27 mouse cellular contexts compared by ENCODE assay signal in the genomic region with DNA sequence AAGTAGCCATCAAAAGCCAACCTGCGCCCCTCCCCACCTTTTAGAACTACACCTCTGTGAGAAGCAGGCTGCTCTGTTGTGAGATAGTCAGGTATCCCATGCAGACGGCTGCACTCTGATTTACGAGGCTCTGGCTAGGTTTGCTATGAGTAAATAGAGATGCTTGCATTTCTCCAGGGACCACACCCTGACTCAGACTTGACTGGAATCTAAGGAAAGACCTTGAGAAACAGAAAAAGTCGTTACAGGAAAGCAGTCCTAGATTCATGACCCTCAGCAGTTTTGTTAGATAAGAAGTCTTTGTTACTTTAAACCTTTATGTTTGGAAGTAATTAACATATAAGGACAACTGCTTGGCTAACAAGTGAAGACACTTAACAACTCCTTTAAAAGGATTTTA. TPM values are rescaled to one million over a fixed set of nuclear protein-coding genes. Genes with fewer than 3 reads are reported as not detected.
DNase-seq lines count a peak whose midpoint lies in the region; ATAC-seq and TF ChIP-seq lines count a peak whose summit lies in the region.
"Had no signal": no experiment of that assay in that cellular context is flagged by ENCODE, and none has a peak within 500 bp of the region (broad histone marks: within the 10 kb centered on the region; RNA-seq: fewer than 3 reads in every experiment).

No protein-coding gene starts in this region.

- ATAC-seq in kidney, embryonic 14.5 days (ENCODE audit: low FRiP score, low TSS enrichment) = no peak
- ATAC-seq in liver, embryonic 12.5 days = no peak
- no peak for ATAC-seq in liver, postnatal 0 days
- ATAC-seq in inflammation-experienced regulatory T-cells, adult 6 months = no peak
- ATAC-seq: activated CD4-positive, CD25-positive, alpha-beta regulatory T cell, adult 4 months; CD4-positive, CD25-positive, alpha-beta regulatory T cell, adult 4 months; forebrain, embryonic 15.5 days; Patski had no signal

- TF ChIP-seq POLR2A in kidney, adult 2 months (IDR thresholded peaks at IDR 0.05; ENCODE audit: low read depth, low read length) = no peak
- no peak for TF ChIP-seq POLR2A in ES-Bruce4 (IDR thresholded peaks at IDR 0.05; ENCODE audit: insufficient read depth, low read length)

- H3K27me3 ChIP-seq in kidney, embryonic 14.5 days (ENCODE audit: control insufficient read depth, insufficient read depth, low read length) = no peaks in the 10 kb centered on the region
- H3K27me3 ChIP-seq in kidney, adult 2 months (replicated peaks; ENCODE audit: control insufficient read depth, insufficient read depth, low read length) = no peaks in the 10 kb centered on the region
- H3K27me3 ChIP-seq in liver, embryonic 12.5 days (replicated peaks) = no peaks in the 10 kb centered on the region
- no peaks in the 10 kb centered on the region for H3K27me3 ChIP-seq in liver, postnatal 0 days (ENCODE audit: insufficient read depth, low read length)
- H3K27me3 ChIP-seq in ES-Bruce4 (ENCODE audit: control insufficient read depth, insufficient read depth, low read length, poor library complexity, severe bottlenecking) = no peaks in the 10 kb centered on the region
- H3K27me3 ChIP-seq: CH12.LX; embryonic facial prominence, embryonic 12.5 days; forebrain, embryonic 13.5 days; forebrain, embryonic 15.5 days; Patski had no signal

- H3K9me3 ChIP-seq in kidney, embryonic 14.5 days (ENCODE audit: control insufficient read depth, low read length) = no peaks in the 10 kb centered on the region
- H3K9me3 ChIP-seq in liver, embryonic 12.5 days (replicated peaks) = no peaks in the 10 kb centered on the region
- 0 out of 2 replicates have a peak, but pooled peaks cover 2% of the 10 kb centered on the region for H3K9me3 ChIP-seq in liver, postnatal 0 days (ENCODE audit: low read length)
- no peaks in the 10 kb centered on the region for H3K9me3 ChIP-seq in ES-Bruce4 (replicated peaks; ENCODE audit: control insufficient read depth, insufficient read depth, low read length, poor library complexity, severe bottlenecking)
- H3K9me3 ChIP-seq: embryonic facial prominence, embryonic 10.5 days; embryonic facial prominence, embryonic 12.5 days; forebrain, embryonic 13.5 days; forebrain, embryonic 15.5 days had no signal

- H3K36me3 ChIP-seq in kidney, embryonic 14.5 days (ENCODE audit: control insufficient read depth, insufficient read depth, low read length) = no peaks in the 10 kb centered on the region
- no peaks in the 10 kb centered on the region for H3K36me3 ChIP-seq in kidney, adult 2 months (ENCODE audit: control insufficient read depth, insufficient read depth, low read length)
- no peaks in the 10 kb centered on the region for H3K36me3 ChIP-seq in liver, embryonic 12.5 days
- no peaks in the 10 kb centered on the region for H3K36me3 ChIP-seq in liver, postnatal 0 days (replicated peaks; ENCODE audit: insufficient read depth, low read length)
- no peaks in the 10 kb centered on the region; the same call in 1 of the 2 replicates for H3K36me3 ChIP-seq in ES-Bruce4 (ENCODE audit: control insufficient read depth, insufficient read depth, low read length, poor library complexity, severe bottlenecking)
- H3K36me3 ChIP-seq: embryonic facial prominence, embryonic 10.5 days; embryonic facial prominence, embryonic 12.5 days; forebrain, embryonic 15.5 days had no signal

- no peak for DNase-seq in kidney, adult 2 months
- DNase-seq in liver, postnatal 0 days = no peak
- DNase-seq in R1 (ENCODE audit: low read depth, low spot score) = peak; percentile 60
- DNase-seq in heart, adult 8-10 months (ENCODE audit: low spot score) = no peak
- DNase-seq: adrenal gland, adult 8-10 months; adrenal gland, postnatal 14 days; adrenal gland, postnatal 36 days; B cell, adult 2 months; cerebellum, adult 11-12 months; cerebellum, adult 2 months; cerebellum, adult 9-10 months; cerebellum, postnatal 10 days; cerebellum, postnatal 25 days had no signal

- 0 out of 2 replicates have a peak overlapping the region, but pooled peaks have one; percentile 1 for H3K27ac ChIP-seq in kidney, embryonic 14.5 days (ENCODE audit: low read depth, low read length)
- no peak overlapping the region for H3K27ac ChIP-seq in kidney, adult 2 months (ENCODE audit: insufficient read depth, low read depth, low read length)
- H3K27ac ChIP-seq in liver, embryonic 12.5 days = peak overlapping the region; percentile 27; the same call in 1 of the 2 replicates
- H3K27ac ChIP-seq in liver, postnatal 0 days (ENCODE audit: low read depth) = no peak overlapping the region
- H3K27ac ChIP-seq in ES-Bruce4 (ENCODE audit: insufficient read depth, low read length) = 0 out of 2 replicates have a peak overlapping the region, but pooled peaks have one; percentile 19
- H3K27ac ChIP-seq: embryonic facial prominence, embryonic 10.5 days; embryonic facial prominence, embryonic 12.5 days; forebrain, embryonic 13.5 days; forebrain, embryonic 15.5 days had no signal

- H3K9ac ChIP-seq in kidney, embryonic 14.5 days (ENCODE audit: low read depth, low read length) = no peak overlapping the region
- no peak overlapping the region for H3K9ac ChIP-seq in liver, embryonic 12.5 days
- H3K9ac ChIP-seq in liver, postnatal 0 days (replicated peaks) = no peak overlapping the region
- H3K9ac ChIP-seq in ES-Bruce4 (ENCODE audit: low read depth, poor library complexity, severe bottlenecking) = no peak overlapping the region
- H3K9ac ChIP-seq: embryonic facial prominence, embryonic 12.5 days; forebrain, embryonic 13.5 days; forebrain, embryonic 15.5 days had no signal

- no peak for TF ChIP-seq CTCF in kidney, adult 2 months (conservative IDR thresholded peaks at IDR 0.05; ENCODE audit: insufficient read depth, insufficient read length, low read depth, low read length)
- no peak for TF ChIP-seq CTCF in liver, postnatal 0 days (IDR thresholded peaks at IDR 0.05; ENCODE audit: low read depth)
- TF ChIP-seq CTCF in ES-Bruce4 (IDR thresholded peaks at IDR 0.05; ENCODE audit: low read depth, low read length) = no peak

- no peak overlapping the region for H3K4me3 ChIP-seq in kidney, embryonic 14.5 days (ENCODE audit: low read length)
- H3K4me3 ChIP-seq in kidney, adult 2 months (ENCODE audit: insufficient read depth, low read depth, low read length) = no peak overlapping the region
- H3K4me3 ChIP-seq in liver, embryonic 12.5 days = no peak overlapping the region
- no peak overlapping the region for H3K4me3 ChIP-seq in liver, postnatal 0 days (ENCODE audit: low read depth, low read length)
- H3K4me3 ChIP-seq in ES-Bruce4 (ENCODE audit: low read depth, low read length) = no peak overlapping the region
- H3K4me3 ChIP-seq: embryonic facial prominence, embryonic 10.5 days; embryonic facial prominence, embryonic 12.5 days; forebrain, embryonic 13.5 days; forebrain, embryonic 15.5 days had no signal

- TF ChIP-seq EP300 in liver, postnatal 0 days (IDR thresholded peaks at IDR 0.05; ENCODE audit: low read depth) = no peak
- TF ChIP-seq EP300 in ES-Bruce4 (IDR thresholded peaks at IDR 0.05; ENCODE audit: insufficient read depth, low read depth, low read length) = no peak

- WGBS in kidney, embryonic 14.5 days = 42% methylated on average over 4 of the region's 4 CpGs
- 34% methylated on average over 4 of the region's 4 CpGs for WGBS in kidney, adult 2 months
- 53% methylated on average over 4 of the region's 4 CpGs for WGBS in liver, embryonic 12.5 days (ENCODE audit: insufficient replicate concordance)
- WGBS in liver, postnatal 0 days (ENCODE audit: insufficient replicate concordance) = 43% methylated on average over 4 of the region's 4 CpGs

- H3K4me2 ChIP-seq in kidney, embryonic 14.5 days (replicated peaks; ENCODE audit: low read depth, low read length) = no peak overlapping the region
- no peak overlapping the region for H3K4me2 ChIP-seq in liver, embryonic 12.5 days
- H3K4me2 ChIP-seq in liver, postnatal 0 days (ENCODE audit: low read depth, low read length) = no peak overlapping the region
- H3K4me2 ChIP-seq: embryonic facial prominence, embryonic 12.5 days; forebrain, embryonic 13.5 days; forebrain, embryonic 15.5 days had no signal

- H3K4me1 ChIP-seq in kidney, embryonic 14.5 days (ENCODE audit: control insufficient read depth, insufficient read depth, low read length) = no peaks in the 10 kb centered on the region
- H3K4me1 ChIP-seq in kidney, adult 2 months (ENCODE audit: control insufficient read depth, insufficient read depth, low read length) = no peaks in the 10 kb centered on the region
- H3K4me1 ChIP-seq in liver, embryonic 12.5 days = peaks cover 60% of the 10 kb centered on the region
- no peaks in the 10 kb centered on the region for H3K4me1 ChIP-seq in liver, postnatal 0 days (ENCODE audit: insufficient read depth)
- H3K4me1 ChIP-seq in ES-Bruce4 (ENCODE audit: control insufficient read depth, insufficient read depth, low read length) = no peaks in the 10 kb centered on the region
- H3K4me1 ChIP-seq: forebrain, embryonic 15.5 days had no signal

RNA-seq across cellular contexts. Expression of a gene that starts 49.3 kb away (rescaled TPM):
- 1.7 and 1.9 TPM in 2 replicates for polyA plus RNA-seq in kidney, embryonic 14.5 days (2014; fragmentation: Nextera tagmentation; extraction: Ambion mirVana)
- 0.39 and 0.45 TPM in 2 replicates for polyA plus RNA-seq in kidney, adult 2 months (2012; rRNA removed)
- polyA plus RNA-seq in liver, embryonic 12.5 days (2016; fragmentation: Nextera tagmentation; extraction: Ambion mirVana) = 0.17 TPM in 1 of 2 replicates, not detected in the other
- polyA plus RNA-seq in liver, postnatal 0 days (2015; fragmentation: Nextera tagmentation; extraction: Ambion mirVana) = not detected in 2 replicates
- polyA plus RNA-seq in ES-Bruce4 (2011; ENCODE audit: insufficient read depth, insufficient read length, low read depth, missing spikeins) = 0.43 TPM in 1 of 2 replicates, not detected in the other
- 1 to 10 TPM; 1.1 to 3.8 (median 2.6) TPM for total RNA-seq in heart, adult 8-10 months (2022)
- polyA plus RNA-seq in inflammation-experienced regulatory T-cells, adult 6 months (2017; shearing (Covaris generic)) = not detected
- total RNA-seq: adrenal gland, adult 18-20 months; adrenal gland, adult 8-10 months; adrenal gland, postnatal 14 days; adrenal gland, postnatal 36 days; CH12.LX had no signal
- polyA plus RNA-seq: G1E, Patski had no signal

Comparison
In these comparisons a context has a peak if more than half of its experiments do, and no peak if none do; other contexts are left out.
1. H3K27ac ChIP-seq: peak in kidney, embryonic 14.5 days (single experiment), liver, embryonic 12.5 days (single experiment) and ES-Bruce4 (single experiment); none in kidney, adult 2 months (single experiment) and liver, postnatal 0 days (single experiment).